Mouse (Mus musculus) right cerebral cortex, adult 2 months (tissue): ENCODE data around the gene Chkb.

Source experiments
- DNase-seq, 2 experiments: peaks; one replicate each; pipeline ENCODE4 v3.0.0; 2021 to 2022; ENCODE audit warnings: low spot score in 2 of 2

Chkb gene

DNA sequence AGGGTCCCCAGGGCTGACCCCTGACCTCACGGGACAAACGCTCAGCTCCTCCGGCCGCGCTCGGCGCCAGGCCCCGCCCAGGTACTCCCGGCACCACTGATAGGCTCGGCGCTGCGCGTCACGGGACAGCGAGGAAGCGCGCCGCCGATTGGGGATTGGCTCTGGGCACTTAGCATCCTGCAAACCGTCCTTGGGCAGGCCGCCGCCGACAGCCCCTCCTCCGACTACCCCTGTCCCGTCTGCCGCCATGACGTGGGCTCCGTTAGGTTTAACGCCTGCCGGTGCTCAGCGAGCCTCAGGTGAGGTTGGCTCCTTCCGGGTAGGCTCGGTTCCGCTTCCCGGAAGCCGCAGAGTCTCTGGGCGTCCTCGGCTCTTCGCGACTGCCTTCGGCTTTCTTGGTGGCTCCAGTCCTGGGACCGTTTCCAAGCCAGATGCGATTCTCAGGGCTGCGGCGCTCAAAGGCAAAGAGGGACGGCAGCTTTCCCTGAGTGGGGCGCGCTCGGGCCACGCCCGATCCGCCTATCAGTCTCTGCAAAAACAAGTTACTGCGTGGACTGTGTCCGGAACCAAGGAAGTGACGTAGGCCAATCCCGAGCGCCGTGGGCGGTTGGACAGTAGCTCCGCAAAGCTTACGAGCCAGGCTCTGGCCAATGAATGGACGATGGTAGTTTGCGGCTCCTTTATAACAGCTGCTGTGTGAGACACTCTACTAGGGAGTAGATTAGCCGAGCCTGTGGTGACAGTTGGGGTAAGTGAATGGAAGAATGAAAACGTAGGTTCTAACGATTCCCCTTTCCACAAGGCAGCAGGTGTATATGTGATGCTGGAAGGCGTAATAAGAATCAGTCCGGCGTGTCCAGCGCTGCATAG is at the start of gene Chkb, which contains the start of the genes C730034F03Rik and Gm44502:
TSS of gene Chkb (minus strand) at position 557 of the 870 bp plus-strand sequence.
TSS of gene C730034F03Rik (plus strand) at position 238 of the 870 bp plus-strand sequence.
TSS of gene Gm44502 (minus strand) at position 345 of the 870 bp plus-strand sequence.
- peak; percentile 95 to 99 for DNase-seq

DNA sequence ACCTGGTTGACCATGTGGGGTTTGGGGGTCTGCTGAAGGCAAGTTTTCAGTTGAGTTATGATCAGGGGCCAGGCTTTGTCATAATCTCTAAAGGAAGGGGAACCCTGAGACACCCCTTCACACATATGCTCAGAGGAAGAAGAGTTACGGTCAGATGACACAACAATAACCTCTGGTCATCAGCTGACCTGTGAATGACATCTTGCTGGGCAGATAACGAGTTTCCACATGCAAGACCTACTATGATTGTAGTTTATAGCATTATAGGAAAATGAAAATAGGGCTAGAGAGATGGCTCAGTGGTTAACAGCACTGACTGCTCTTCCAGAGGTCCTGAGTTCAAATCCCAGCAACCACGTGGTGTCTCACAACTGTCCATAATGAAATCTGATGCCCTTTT is 48.9 kb upstream of the Chkb start:
- DNase-seq, result no peak

DNA sequence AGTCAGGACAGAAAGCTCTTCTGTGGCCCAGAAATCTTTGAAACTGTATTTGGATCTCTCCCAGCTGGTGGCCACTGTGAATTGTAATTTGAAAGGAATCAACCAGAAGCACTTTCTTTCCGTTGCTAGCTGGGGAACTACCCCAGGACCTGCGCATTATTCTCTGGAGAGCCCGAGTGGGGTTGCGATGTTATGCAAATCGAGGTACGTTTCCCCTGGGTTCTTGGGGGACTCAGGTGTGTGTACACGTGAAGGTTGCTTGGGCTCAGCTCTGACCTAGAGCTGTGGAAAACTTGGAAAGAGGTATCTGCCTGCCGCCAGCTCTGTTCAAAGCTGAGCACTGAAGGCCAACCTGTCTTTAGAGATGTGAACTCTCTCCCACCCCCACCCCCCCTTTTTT is 48.1 kb upstream of the Chkb start:
- no peak for DNase-seq

DNA sequence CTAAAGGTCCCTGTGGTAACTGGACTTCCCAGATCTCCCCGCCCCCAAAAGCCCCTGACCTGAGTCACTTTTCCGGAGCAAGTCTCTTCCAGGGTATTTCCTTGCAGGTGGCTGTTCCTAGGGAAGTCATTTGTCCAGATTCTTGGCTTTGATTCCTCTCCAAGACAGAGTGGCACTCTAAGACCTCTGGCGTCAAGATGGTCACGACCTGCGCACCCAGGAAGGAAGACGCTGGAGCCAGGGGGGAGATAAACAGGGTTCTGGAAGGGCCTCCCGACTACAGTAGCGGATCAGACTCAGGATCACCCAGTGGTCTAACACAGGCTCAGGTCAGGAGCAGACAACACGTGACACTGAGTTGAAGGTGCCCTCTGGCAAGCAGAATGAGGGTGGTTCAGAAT is 47.4 kb upstream of the Chkb start, which contains the start of gene Arsa:
TSS of gene Arsa (minus strand) at position 335 of the 401 bp plus-strand sequence.
- DNase-seq, result no peak

DNA sequence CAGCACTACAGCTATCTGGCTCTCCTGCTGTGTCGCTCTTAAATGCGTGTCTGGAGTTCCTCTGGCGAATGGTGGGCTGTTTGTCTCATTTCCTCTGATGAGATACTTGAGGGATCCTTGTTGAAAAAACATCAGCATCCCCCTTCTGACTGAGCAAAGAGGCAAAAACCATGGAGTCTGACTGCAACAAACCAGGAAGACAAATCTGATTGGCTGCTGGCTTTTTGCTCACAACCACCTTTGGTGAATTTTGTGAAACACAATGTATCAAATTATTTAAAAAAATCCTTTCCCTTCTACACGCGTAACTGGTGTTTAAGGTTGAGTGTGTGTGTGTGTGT is 46.7 kb upstream of the Chkb start:
- DNase-seq, result no peak

DNA sequence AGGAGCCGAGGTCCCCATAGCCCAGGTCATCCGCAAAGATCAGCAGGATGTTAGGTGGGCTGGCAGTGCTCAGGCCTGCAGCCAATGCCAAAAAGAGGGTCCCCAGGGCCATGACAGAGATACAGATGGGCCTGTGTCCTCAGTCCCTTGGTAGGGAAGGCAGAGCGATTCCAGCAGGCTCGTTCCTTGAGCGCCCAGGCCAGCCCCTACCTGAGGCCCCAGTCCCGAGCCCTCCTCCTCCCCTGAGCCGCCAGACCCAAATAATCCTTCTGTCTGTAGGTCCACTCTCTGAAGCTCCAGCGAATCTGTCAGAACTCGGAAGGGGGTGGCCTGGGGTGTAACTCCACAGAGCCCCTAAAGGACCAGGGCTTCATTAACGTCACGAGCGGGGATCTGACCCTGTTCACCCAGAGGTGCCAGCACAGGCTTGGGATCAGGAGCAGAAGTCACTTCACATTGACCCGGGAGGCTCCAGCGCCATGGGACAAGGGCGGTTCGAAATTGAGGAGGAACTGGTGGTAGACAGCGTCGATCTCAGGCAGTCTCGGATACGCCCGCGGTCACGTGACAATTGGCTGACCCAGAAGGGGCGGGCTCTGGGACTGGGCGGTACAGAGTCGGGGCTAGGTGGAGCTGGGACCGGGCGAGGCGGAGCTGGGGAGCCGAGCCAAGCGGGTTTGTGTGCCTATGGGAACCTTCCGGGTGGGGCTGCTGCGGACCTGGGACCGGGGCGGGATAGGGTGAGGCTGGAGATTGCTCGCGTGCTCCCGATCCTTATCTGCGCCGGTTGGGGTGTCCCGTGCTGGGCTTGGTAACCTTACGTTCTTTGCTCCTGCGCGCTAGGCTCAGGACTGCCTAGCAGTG is 46.1 kb upstream of the Chkb start:
- peak; percentile 92 to 93 for DNase-seq

DNA sequence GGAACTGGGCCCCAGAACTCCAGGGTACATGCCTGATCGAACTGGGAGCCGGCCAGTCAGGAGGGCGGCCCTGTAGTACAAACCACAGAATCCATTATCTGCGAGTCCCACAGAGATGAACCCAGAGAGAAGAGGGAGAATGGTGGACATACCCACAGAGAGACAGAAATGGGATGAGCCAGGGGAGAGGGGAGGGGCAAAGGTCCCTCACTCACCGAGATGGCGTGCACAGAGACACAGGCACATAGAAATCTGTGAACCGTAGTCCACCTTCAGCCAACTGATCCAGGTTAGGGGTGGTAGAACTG is 45.5 kb upstream of the Chkb start:
- DNase-seq, result no peak

DNA sequence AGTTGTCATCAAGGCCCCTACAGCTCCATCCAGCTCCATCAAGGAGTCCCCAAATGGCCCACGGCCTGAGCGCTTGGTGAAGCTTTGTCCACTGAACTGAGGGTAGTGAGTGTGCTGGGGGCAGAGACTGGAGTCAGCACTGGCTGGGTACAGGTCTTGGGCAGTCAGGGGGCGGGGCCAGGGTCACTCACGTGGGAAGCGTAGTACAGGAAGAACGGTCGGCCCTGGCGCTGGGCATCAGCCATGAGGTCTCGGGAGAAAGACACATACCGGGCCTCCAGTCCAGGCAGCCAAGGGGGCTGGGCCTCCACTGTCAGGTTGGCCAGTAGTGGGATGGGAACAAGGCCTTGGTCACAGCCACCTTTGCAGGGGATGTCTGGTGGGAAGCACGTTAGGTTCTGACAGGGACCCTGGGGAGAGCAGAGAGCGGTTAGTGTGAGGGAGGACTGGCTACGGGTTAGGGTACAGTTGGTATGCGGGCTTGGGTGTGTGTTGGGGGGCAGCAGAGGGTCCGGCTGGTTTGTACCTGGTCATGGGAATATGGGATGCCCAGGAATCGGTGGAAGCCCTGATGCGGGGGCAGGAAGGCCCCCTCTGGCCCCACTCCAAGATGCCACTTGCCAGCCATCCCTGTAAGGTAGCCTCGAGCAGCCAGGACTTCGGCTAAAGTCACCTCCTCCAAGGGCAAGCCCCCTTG is 45.0 kb upstream of the Chkb start:
- DNase-seq, result no peak

DNA sequence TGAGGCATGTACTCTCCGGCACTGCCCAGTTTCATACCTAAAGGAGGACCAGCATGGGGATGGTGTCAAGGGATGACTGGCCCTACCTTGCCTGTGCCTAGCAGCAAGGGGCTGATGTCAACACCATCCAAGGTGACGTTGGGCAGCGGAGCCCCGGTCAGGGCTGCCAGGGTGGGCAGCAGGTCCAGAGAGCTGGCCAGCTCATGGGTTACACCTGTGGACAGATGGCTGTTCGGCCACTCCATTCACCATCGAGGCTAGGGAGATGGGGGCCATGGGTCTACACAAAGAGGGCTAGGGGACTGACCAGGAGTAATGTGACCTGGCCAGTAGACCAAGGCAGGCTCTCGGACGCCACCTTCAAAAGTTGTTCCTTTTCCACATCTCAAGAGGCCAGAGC is 44.2 kb upstream of the Chkb start:
- no peak for DNase-seq

DNA sequence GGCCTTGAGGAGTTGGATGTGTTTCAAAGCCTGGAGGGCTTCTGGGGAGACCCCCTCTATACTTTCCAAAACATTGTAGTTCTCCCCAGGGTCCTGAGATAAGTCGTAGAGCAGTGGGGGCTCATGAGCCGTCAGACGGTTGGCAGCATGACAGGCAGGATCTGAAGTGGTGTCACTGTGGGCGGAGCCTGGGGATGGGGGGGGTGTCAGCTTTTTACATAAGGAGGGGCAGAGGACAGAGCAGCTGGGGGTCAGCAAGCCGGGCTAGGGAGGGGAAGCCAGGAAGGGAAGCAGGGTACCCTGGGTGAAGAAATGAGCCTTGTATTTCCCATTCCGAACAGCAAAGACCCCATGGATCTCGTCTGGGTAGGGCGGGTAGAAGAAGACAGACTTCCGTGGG is 43.7 kb upstream of the Chkb start:
- no peak for DNase-seq

DNA sequence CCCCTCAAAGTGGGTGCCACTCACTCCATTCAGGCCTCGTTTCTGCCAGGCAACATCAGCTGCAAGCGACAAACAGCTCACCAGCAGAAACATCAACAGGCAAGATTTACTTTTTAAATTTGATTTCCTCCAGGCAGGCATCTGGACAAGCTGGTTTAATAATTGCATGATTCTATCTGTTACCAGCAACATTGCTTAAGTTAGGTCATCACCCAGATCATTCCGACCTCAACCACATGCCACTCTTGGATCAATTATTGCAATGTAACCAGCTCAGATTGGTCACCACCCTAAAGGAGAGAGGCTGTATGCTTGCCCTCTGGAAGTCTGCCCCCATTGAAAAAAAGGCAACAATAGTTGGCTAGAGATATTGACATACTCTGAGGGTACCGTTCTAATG is 41.8 kb upstream of the Chkb start:
- DNase-seq, result no peak

DNA sequence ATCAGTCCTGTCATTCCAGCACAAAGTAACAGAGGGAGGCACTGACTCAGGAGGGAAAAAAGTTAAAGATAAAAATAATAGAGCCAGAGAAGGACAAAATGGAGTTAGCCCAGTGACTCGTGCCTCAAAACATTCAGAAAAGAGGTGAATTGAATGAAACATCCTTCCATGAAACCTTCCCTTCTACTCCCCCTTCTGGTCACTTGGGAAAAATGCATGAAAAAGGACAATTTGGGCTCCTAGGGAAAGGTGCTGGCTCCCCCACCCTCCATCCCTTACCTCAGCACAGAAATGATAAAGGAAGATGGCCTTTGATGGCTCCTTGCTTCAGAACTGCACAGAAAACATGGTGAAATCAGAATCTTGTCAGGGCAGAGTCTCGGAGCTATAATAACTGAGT is 38.9 kb upstream of the Chkb start:
- no peak for DNase-seq

DNA sequence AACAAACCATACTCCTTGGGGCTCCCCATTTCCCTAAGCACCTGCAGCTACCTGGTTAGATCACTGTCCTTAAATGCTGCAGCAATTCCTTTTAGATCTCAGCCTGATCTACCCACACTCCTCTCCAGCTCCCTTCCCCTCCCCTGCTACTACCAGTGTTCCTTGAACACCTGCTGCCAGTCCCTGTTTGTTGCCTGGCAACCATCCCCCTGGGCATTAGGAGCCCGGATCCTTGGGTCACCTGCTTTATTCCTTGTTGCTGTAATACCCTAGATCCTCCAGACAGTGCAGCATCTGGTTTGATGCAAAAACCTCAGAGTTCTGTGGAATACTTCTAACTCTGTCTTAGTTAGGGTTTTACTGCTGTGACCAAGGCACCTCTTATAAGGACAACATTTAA is 35.3 kb upstream of the Chkb start:
- DNase-seq, result no peak

DNA sequence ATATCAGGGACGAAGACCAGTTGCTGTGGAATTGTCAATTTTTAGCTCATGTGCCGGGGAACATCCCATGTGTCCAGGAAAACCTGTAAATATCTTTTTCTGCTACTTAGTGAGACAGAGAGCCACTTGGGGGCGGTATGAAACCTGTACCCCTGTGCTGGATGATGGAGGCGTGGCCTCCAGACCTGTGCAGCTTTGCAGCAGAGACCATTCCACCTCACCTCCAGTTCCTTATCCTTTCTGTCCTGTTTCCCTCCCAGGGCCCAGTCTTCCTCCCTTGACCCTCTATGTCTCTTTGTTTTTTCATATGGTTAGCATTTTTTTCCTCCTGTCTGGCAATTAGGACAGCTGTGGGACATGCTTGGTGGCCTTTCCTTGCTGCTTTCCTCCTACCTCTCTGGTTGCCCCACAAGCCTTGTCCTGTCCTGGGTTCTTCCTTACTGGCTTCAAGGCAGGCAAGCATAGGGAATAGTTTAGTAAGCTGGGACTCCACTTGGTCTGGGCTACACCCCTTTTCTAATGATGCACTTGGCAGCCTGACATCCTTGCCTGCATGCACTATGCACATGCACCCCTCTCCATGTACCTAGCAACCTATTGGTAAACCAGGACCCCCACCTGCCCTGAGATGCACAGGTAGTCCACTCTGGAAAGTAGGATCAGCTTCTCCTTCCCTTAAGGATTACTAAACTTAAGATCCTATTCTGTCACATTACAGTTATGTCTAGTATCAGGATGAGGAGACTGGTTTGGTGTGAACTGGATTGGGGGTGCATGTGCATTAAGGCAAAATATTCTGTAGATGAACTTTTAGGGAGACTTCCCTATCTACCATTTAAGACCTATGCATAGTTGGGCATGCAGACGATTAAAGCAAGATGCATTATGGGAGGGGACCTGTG is 33.9 kb upstream of the Chkb start:
- no peak for DNase-seq

DNA sequence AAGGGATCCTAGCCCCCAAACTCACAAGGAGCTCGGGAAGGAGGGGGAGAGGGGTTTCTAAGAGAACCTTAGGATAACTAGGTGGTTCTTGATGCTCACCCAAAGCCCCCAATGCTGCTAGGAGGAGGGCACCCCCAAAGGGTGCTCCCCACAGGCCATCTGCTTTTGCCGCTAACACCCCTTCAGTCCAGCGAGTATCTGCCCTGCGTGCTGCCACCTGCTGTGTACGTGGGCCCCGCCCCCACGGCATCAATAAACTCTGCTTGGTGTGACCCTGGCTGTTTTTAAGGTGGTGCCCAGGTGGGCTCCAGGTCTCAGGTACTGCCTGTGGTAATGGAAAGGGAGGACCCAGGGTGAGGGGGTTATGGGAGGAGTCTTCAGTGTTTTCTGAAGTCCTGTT is 32.5 kb upstream of the Chkb start:
- no peak for DNase-seq

DNA sequence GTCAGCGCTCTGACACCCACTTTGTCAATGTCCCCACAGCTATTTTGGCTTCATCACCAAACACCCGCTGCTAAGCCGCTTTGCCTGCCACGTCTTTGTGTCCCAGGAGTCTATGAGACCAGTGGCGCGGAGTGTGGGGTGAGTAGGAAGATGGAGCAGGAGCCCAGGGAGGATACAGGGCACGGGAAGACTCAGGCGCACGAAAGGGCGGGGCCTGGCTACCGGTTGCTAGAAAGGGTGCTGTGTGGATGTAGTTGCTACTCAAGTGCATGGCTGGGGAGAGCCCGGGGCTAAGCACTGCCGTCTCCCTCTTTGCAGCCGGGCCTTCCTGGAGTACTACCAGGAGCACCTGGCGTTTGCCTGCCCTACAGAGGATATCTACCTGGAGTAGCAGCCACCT is 31.6 kb upstream of the Chkb start:
- DNase-seq, result no peak

DNA sequence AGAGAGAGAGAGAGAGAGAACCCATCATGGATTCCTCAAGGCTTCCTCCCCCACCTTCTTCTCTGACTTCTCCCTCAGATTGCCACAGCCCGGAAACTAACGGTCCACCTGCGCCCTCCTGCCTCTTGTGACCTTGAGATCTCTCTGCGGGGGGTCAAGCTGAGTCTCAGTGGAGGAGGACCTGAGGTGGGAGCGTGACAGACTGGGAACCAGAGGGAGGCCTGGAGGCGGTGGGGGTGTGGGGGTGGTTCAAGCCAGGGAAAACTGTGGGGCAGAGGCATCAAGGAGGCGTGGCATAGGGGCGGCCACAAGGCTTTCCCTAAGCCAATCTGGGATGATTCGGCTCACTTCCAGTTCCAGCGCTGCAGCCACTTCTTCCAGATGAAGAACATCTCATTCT is 30.6 kb upstream of the Chkb start:
- DNase-seq, result no peak

DNA sequence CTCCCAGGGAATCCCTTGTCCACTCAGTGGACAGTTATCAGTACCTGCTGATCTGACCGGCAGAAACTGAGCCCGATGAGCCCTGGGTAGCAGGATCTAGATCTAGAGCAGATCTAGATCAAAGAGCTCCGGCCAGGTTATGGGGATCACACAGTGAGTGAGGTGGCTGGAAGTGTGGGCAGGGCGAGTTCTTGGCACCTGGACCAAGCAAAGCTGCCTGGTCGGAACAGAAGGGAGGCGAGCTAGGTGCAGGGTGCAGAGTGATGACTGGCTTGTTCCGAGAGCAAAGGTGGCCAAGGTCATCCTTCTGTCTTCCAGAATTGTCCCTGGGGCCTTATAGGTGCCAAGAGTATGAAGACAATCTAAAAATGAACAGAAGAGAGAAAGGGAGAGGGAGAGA is 30.1 kb upstream of the Chkb start:
- no peak for DNase-seq

DNA sequence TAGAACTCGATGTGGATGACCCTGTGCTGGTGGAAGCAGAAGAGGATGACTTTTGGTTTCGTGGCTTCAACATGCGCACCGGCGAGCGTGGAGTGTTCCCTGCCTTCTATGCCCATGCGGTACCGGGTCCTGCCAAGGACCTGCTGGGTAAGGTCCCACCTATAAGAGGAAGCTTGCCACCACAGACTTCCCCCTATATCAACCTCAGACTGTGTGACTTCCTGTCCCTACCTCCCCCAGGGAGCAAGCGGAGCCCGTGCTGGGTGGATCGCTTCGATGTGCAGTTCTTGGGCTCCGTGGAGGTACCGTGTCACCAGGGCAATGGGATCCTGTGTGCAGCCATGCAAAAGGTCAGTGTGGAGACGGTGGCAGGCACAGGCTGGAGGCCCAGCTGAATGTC is 29.2 kb upstream of the Chkb start:
- no peak for DNase-seq

DNA sequence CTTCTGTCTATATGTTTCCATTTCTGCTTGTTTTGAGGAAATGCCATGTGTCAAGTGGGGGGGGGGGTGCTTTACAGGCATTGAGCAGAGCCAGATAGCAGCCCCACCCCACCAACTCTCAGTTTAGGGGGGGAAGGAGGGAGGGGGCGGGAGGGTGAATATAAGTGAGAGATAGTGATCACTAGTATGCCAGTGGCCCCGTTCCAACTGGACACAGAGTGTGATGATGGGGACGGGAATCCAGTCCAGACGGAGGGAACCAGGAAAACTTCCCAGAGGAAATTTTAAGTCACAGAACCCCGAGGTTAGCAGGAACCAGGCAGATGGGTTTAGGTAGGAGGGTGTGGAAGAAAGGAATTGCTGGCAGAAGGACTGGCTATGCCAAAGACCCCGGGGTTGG is 25.9 kb upstream of the Chkb start:
- no peak for DNase-seq

DNA sequence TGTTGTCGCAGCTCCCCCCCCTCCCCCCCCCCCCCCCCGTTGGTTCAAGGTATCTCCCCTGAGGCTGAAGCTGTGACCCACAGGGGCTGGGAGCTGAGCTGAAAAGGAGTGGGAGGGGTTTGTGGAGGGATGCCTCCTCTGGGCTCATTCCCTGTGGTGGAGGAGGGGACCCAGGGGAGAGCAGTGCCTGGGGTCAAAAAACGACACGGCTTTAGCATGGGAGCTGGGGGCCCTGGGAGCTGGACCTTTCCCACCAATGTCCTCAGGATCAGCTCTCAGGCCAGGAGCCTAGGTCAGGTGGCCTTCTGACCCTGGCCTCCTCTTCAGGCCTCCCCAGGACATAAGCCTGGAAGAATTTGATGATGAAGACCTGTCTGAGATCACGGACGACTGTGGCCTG is 25.1 kb upstream of the Chkb start:
- no peak for DNase-seq
